9 mouse cellular contexts compared by ENCODE assay signal in the genomic region with DNA sequence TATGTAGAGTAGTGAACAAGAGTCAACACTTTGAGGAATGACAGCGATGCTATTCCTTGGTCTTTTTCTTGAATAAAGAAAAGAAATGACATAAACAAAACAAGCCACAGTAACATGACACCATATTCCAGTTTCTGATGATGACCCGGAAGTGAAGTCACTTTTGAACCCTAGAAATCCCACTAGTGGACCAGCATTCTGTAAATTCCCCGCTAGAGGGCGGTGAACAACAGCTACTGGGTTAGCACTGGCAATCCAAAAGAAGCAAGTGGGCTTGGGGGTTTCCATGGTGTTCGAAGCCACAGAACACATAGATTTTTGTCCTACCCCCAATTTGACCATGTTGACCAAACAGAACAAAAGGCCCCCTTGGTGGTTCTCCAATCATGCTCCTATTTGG.
DNase-seq lines count a peak whose midpoint lies in the region; ATAC-seq and TF ChIP-seq lines count a peak whose summit lies in the region.
"Had no signal": no experiment of that assay in that cellular context is flagged by ENCODE, and none has a peak within 500 bp of the region (broad histone marks: within the 10 kb centered on the region; RNA-seq: fewer than 3 reads in every experiment).

No protein-coding gene starts in this region.

- peaks cover 40% of the 10 kb centered on the region for H3K36me3 ChIP-seq in intestine, embryonic 14.5 days (ENCODE audit: control insufficient read depth, insufficient read depth, low read length)
- H3K36me3 ChIP-seq in intestine, embryonic 15.5 days: peaks cover 5% of the 10 kb centered on the region
- H3K36me3 ChIP-seq in thymus, adult 2 months (ENCODE audit: control insufficient read depth, insufficient read depth, low read length): peaks cover 16% of the 10 kb centered on the region

- WGBS in intestine, embryonic 14.5 days: 32% methylated on average over 5 of the region's 5 CpGs
- 29% methylated on average over 5 of the region's 5 CpGs for WGBS in intestine, embryonic 15.5 days
- whole genome bisulfite sequencing in thymus, adult 2 months: 27% methylated on average over 5 of the region's 5 CpGs

- peak; percentile 81 for DNase-seq in intestine, embryonic 14.5 days (ENCODE audit: low spot score)
- peak; percentile 79 for DNase-seq in ES-CJ7 (ENCODE audit: low read depth, low spot score)
- peak; percentile 63 for DNase-seq in c-Kit-positive CD71-negative TER-119-negative erythroid progenitor cells, embryonic 14.5 days (ENCODE audit: low read depth)
- peak; percentile 42 to 74 for DNase-seq in gastrocnemius, postnatal 4 days (ENCODE audit: low spot score in 2 of 2)
- DNase-seq in layer of hippocampus, postnatal 10 days (ENCODE audit: low spot score in 2 of 2): peak; percentile 79 to 80
- DNase-seq in lung, postnatal 36 days: peak; percentile 92
- DNase-seq in thymus, adult 2 months: peak; percentile 75

- no peaks in the 10 kb centered on the region for H3K27me3 ChIP-seq in intestine, embryonic 14.5 days (replicated peaks; ENCODE audit: control insufficient read depth, insufficient read depth, low read length)
- H3K27me3 ChIP-seq in intestine, embryonic 15.5 days (replicated peaks): no peaks in the 10 kb centered on the region
- no peaks in the 10 kb centered on the region for H3K27me3 ChIP-seq in thymus, adult 2 months (ENCODE audit: control insufficient read depth, insufficient read depth, low read length)
- H3K27me3 ChIP-seq: embryonic facial prominence, embryonic 13.5 days had no signal

- no peak for TF ChIP-seq CTCF in thymus, adult 2 months (IDR thresholded peaks at IDR 0.05; ENCODE audit: borderline replicate concordance, control insufficient read depth, extremely low read depth, insufficient read depth, low read length, poor library complexity)

- H3K9me3 ChIP-seq in intestine, embryonic 14.5 days (ENCODE audit: control insufficient read depth, low read length): no peaks in the 10 kb centered on the region
- H3K9me3 ChIP-seq in intestine, embryonic 15.5 days: no peaks in the 10 kb centered on the region
- H3K9me3 ChIP-seq: embryonic facial prominence, embryonic 13.5 days had no signal

- H3K4me1 ChIP-seq in intestine, embryonic 14.5 days (replicated peaks; ENCODE audit: control insufficient read depth, insufficient read depth, low read length): peaks cover 10% of the 10 kb centered on the region
- no peaks in the 10 kb centered on the region for H3K4me1 ChIP-seq in intestine, embryonic 15.5 days (replicated peaks)
- H3K4me1 ChIP-seq in thymus, adult 2 months (replicated peaks; ENCODE audit: control insufficient read depth, insufficient read depth, low read length): peaks cover 27% of the 10 kb centered on the region

- no peak overlapping the region for H3K4me2 ChIP-seq in intestine, embryonic 14.5 days (ENCODE audit: low read length)
- no peak overlapping the region for H3K4me2 ChIP-seq in intestine, embryonic 15.5 days (replicated peaks)
- H3K4me2 ChIP-seq: embryonic facial prominence, embryonic 13.5 days had no signal

- no peak for TF ChIP-seq POLR2A in thymus, adult 2 months (IDR thresholded peaks at IDR 0.05; ENCODE audit: control insufficient read depth, extremely low read depth, insufficient read depth, low read length, poor library complexity)

- no peak overlapping the region for H3K4me3 ChIP-seq in intestine, embryonic 14.5 days (ENCODE audit: low read depth, low read length)
- H3K4me3 ChIP-seq in intestine, embryonic 15.5 days (replicated peaks): no peak overlapping the region
- no peak overlapping the region for H3K4me3 ChIP-seq in thymus, adult 2 months (ENCODE audit: control insufficient read depth, insufficient read depth, low read length)
- H3K4me3 ChIP-seq: embryonic facial prominence, embryonic 13.5 days had no signal

- ATAC-seq in intestine, embryonic 14.5 days (replicated peaks; ENCODE audit: low FRiP score, low TSS enrichment, low read depth): no peak
- no peak for ATAC-seq in intestine, embryonic 15.5 days

- H3K27ac ChIP-seq in intestine, embryonic 14.5 days (ENCODE audit: low read depth): no peak overlapping the region
- no peak overlapping the region for H3K27ac ChIP-seq in intestine, embryonic 15.5 days
- H3K27ac ChIP-seq in thymus, adult 2 months (ENCODE audit: control insufficient read depth, insufficient read depth, low read length): no peak overlapping the region
- H3K27ac ChIP-seq: embryonic facial prominence, embryonic 13.5 days had no signal

- no peak overlapping the region for H3K9ac ChIP-seq in intestine, embryonic 14.5 days (ENCODE audit: low read length)
- no peak overlapping the region for H3K9ac ChIP-seq in intestine, embryonic 15.5 days
- H3K9ac ChIP-seq: embryonic facial prominence, embryonic 13.5 days had no signal
